Mouse (Mus musculus) CH12.LX (cell line): ENCODE measurements around the gene Il5ra. TPM values are rescaled to one million over a fixed set of nuclear protein-coding genes. Genes with fewer than 3 reads are reported as not detected.

Experiments used
- DNase-seq: peaks from one replicate; pipeline ENCODE4 v3.0.0-alpha.2; 2013; ENCODE audit errors: extremely low read depth
- H3K27ac ChIP-seq: 2 replicates; pipeline ENCODE4 v1.5.1; 2012; ENCODE audit warnings: low read depth, mild to moderate bottlenecking, control low read depth, moderate library complexity; ENCODE audit not compliant: insufficient read depth
- H3K27me3 ChIP-seq: replicated peaks from 2 replicates; pipeline ENCODE3; 2012; ENCODE audit warnings: inconsistent platforms
- H3K36me3 ChIP-seq, 2 experiments: replicated peaks in 1 of 2; 2 replicates each; pipeline versions ENCODE3 to v1.6.1; 2012; ENCODE audit warnings: inconsistent platforms in 1 of 2, low read length in 1 of 2, mild to moderate bottlenecking in 1 of 2, mixed read lengths in 1 of 2, moderate library complexity in 1 of 2; ENCODE audit not compliant: control insufficient read depth in 1 of 2, insufficient read depth in 1 of 2
- H3K4me1 ChIP-seq, 2 experiments: 2 replicates each; pipeline ENCODE4 v1.6.1; 2012; ENCODE audit warnings: inconsistent platforms in 1 of 2, moderate library complexity in 1 of 2; ENCODE audit not compliant: insufficient read depth in 2 of 2, control insufficient read depth in 1 of 2
- H3K4me2 ChIP-seq: 2 replicates; pipeline ENCODE4 v1.6.1; 2012; ENCODE audit warnings: low read depth, mild to moderate bottlenecking, control low read depth; ENCODE audit not compliant: poor library complexity, insufficient read depth, severe bottlenecking
- H3K4me3 ChIP-seq, 3 experiments: fragments of 150-350 bp in 1 of 3; sonication (generic) in 1 of 3; replicated peaks in 1 of 3; 2 replicates each; pipeline versions ENCODE3 to v1.5.1; 2011 to 2012; ENCODE audit warnings: low read depth in 2 of 3, low read length in 2 of 3, mild to moderate bottlenecking in 2 of 3, moderate library complexity in 2 of 3, control low read depth in 1 of 3, improper control_type of control experiment in 1 of 3, inconsistent platforms in 1 of 3, mixed read lengths in 1 of 3; ENCODE audit not compliant: poor library complexity in 1 of 3
- H3K79me2 ChIP-seq: replicated peaks from 2 replicates; pipeline ENCODE4 v1.6.1; 2012; ENCODE audit warnings: mild to moderate bottlenecking, moderate library complexity; ENCODE audit not compliant: control insufficient read depth, poor library complexity, insufficient read depth, severe bottlenecking; ENCODE audit errors: extremely low read depth
- H3K9ac ChIP-seq: 2 replicates; pipeline ENCODE4 v1.6.1; 2012; ENCODE audit warnings: low read depth, mild to moderate bottlenecking, control low read depth, moderate library complexity; ENCODE audit not compliant: insufficient read depth
- H3K9me3 ChIP-seq: replicated peaks from 2 replicates; pipeline ENCODE3; 2012; ENCODE audit warnings: low read length, inconsistent platforms, mixed read lengths
- BHLHE40 ChIP-seq: IDR thresholded peaks from 2 replicates; pipeline ENCODE4 v1.6.1; 2011; ENCODE audit warnings: mild to moderate bottlenecking, low read depth, low read length, improper control_type of control experiment
- CHD1 ChIP-seq: IDR thresholded peaks from 2 replicates; pipeline ENCODE4 v1.6.1; 2012; ENCODE audit warnings: low read depth, low read length, improper control_type of control experiment, inconsistent platforms
- CHD2 ChIP-seq: IDR thresholded peaks from 2 replicates; pipeline ENCODE4 v1.6.1; 2011; ENCODE audit warnings: low read length, improper control_type of control experiment
- CTCF ChIP-seq, 2 experiments: IDR thresholded peaks in 1 of 2; conservative IDR thresholded peaks in 1 of 2; 2 replicates each; pipeline ENCODE4 v1.5.1; 2011 to 2012; ENCODE audit warnings: low read depth in 2 of 2, low read length in 2 of 2, improper control_type of control experiment in 1 of 2, inconsistent platforms in 1 of 2, mild to moderate bottlenecking in 1 of 2, moderate library complexity in 1 of 2
- E2F4 ChIP-seq: IDR thresholded peaks from 2 replicates; pipeline ENCODE4 v1.6.1; 2011; ENCODE audit warnings: low read depth, low read length, improper control_type of control experiment; ENCODE audit not compliant: insufficient replicate concordance
- EP300 ChIP-seq: IDR thresholded peaks from 2 replicates; pipeline ENCODE4 v1.6.1; 2011; ENCODE audit warnings: low read length, improper control_type of control experiment
- GABPA ChIP-seq: IDR thresholded peaks from 2 replicates; pipeline ENCODE4 v1.6.1; 2012; ENCODE audit warnings: low read depth, low read length, improper control_type of control experiment, inconsistent platforms; ENCODE audit not compliant: insufficient replicate concordance
- IRF4 ChIP-seq: IDR thresholded peaks from 2 replicates; pipeline ENCODE4 v1.6.1; 2014; ENCODE audit warnings: low read depth, mild to moderate bottlenecking, inconsistent platforms, low read length, improper control_type of control experiment
- JUN ChIP-seq: IDR thresholded peaks from 2 replicates; pipeline ENCODE4 v1.6.1; 2011; ENCODE audit warnings: low read depth, mild to moderate bottlenecking, low read length, improper control_type of control experiment, moderate library complexity; ENCODE audit not compliant: insufficient read depth
- JUND ChIP-seq: conservative IDR thresholded peaks from 2 replicates; pipeline ENCODE4 v1.6.1; 2011; ENCODE audit warnings: low read depth, low read length, improper control_type of control experiment
- KAT2A ChIP-seq: IDR thresholded peaks from 2 replicates; pipeline ENCODE4 v1.6.1; 2012; ENCODE audit warnings: low read length, improper control_type of control experiment, inconsistent platforms; ENCODE audit not compliant: insufficient replicate concordance
- MAFK ChIP-seq: IDR thresholded peaks from 2 replicates; pipeline ENCODE4 v1.6.1; 2011; ENCODE audit warnings: low read length, improper control_type of control experiment; ENCODE audit not compliant: insufficient replicate concordance
- MAZ ChIP-seq: IDR thresholded peaks from 2 replicates; pipeline ENCODE4 v1.6.1; 2012; ENCODE audit warnings: low read depth, mild to moderate bottlenecking, inconsistent platforms, low read length, improper control_type of control experiment, moderate library complexity
- MXI1 ChIP-seq: IDR thresholded peaks from 2 replicates; pipeline ENCODE4 v1.6.1; 2011; ENCODE audit warnings: mild to moderate bottlenecking, low read depth, low read length, improper control_type of control experiment
- MYC ChIP-seq: IDR thresholded peaks from 2 replicates; pipeline ENCODE4 v1.6.1; 2011; ENCODE audit warnings: low read depth, mild to moderate bottlenecking, improper control_type of control experiment, low read length
- NELFE ChIP-seq: IDR thresholded peaks from 2 replicates; pipeline ENCODE4 v1.6.1; 2011; ENCODE audit warnings: low read depth, low read length, improper control_type of control experiment
- NRF1 ChIP-seq: IDR thresholded peaks from 2 replicates; pipeline ENCODE4 v1.6.1; 2014; ENCODE audit warnings: low read depth, mild to moderate bottlenecking, inconsistent platforms, low read length, improper control_type of control experiment, moderate library complexity
- PAX5 ChIP-seq: IDR thresholded peaks from 2 replicates; pipeline ENCODE4 v1.6.1; 2012; ENCODE audit warnings: low read length, inconsistent platforms, mixed read lengths
- POLR2A ChIP-seq: IDR thresholded peaks from 2 replicates; pipeline ENCODE4 v1.6.1; 2011; ENCODE audit warnings: low read depth, mild to moderate bottlenecking, improper control_type of control experiment, low read length
- POLR2AphosphoS2 ChIP-seq: IDR thresholded peaks from 2 replicates; pipeline ENCODE4 v1.6.1; 2011; ENCODE audit warnings: low read depth, low read length, improper control_type of control experiment
- RAD21 ChIP-seq: IDR thresholded peaks from 2 replicates; pipeline ENCODE4 v1.6.1; 2011; ENCODE audit warnings: low read depth, mild to moderate bottlenecking, low read length, improper control_type of control experiment, moderate library complexity
- RCOR1 ChIP-seq: conservative IDR thresholded peaks from 2 replicates; pipeline ENCODE4 v1.6.1; 2012; ENCODE audit warnings: low read depth, mild to moderate bottlenecking, inconsistent platforms, low read length, improper control_type of control experiment
- SIN3A ChIP-seq: IDR thresholded peaks from 2 replicates; pipeline ENCODE4 v1.6.1; 2012; ENCODE audit warnings: low read length, improper control_type of control experiment, inconsistent platforms
- SMC3 ChIP-seq: IDR thresholded peaks from 2 replicates; pipeline ENCODE4 v1.6.1; 2011; ENCODE audit warnings: low read depth, low read length, improper control_type of control experiment
- TBP ChIP-seq: conservative IDR thresholded peaks from 2 replicates; pipeline ENCODE4 v1.6.1; 2011; ENCODE audit warnings: low read depth, low read length, improper control_type of control experiment
- ZC3H11A ChIP-seq: IDR thresholded peaks from 2 replicates; pipeline ENCODE4 v1.6.1; 2012; ENCODE audit warnings: low read depth, mild to moderate bottlenecking, inconsistent platforms, low read length, improper control_type of control experiment
- ZMIZ1 ChIP-seq: IDR thresholded peaks from 2 replicates; pipeline ENCODE4 v1.6.1; 2012; ENCODE audit warnings: low read depth, mild to moderate bottlenecking, inconsistent platforms, low read length, improper control_type of control experiment
- ZNF384 ChIP-seq: IDR thresholded peaks from 2 replicates; pipeline ENCODE4 v1.6.1; 2012; ENCODE audit warnings: low read depth, low read length, improper control_type of control experiment, inconsistent platforms
- dilution Hi-C: fragments of 300-500 bp; cut with MboI; formaldehyde crosslinking; loops from 2 replicates; pipeline ENCODE4 v1.14.3; 2020; ENCODE audit warnings: low sequenced_read_pairs; ENCODE audit not compliant: extremely low pct_unique_long_range_greater_than_20kb, extremely low pct_ligation_motif_present
- in situ Hi-C: fragments of 300-500 bp; cut with MboI; formaldehyde crosslinking; loops from 3 replicates; pipeline ENCODE4 v1.14.3; 2019; ENCODE audit warnings: low sequenced_read_pairs, low pct_ligation_motif_present, low pct_unique_long_range_greater_than_20kb, mixed read lengths
- polyA plus RNA-seq: library from polyadenylated mRNA; unstranded; fragments of >175 nt; gene quantifications from 2 replicates; pipeline ENCODE4 v1.2.1, GENCODE M21; 2012; ENCODE audit warnings: low read depth; ENCODE audit not compliant: insufficient read length
- total RNA-seq, 2 experiments: library from RNA; depleted of rRNA; stranded (reverse); fragments of 300-350 nt in 1 of 2; fragments of >200 nt in 1 of 2; gene quantifications; 2 replicates each; pipeline ENCODE4 v1.2.3; 2012 to 2014

The Il5ra gene
- total and polyA plus RNA-seq, 3 experiments, result 65.0 to 119 (median 70.2) TPM

GRCm38 (mm10) chr6:106732563-106732962, 16.3 kb downstream of the Il5ra start:
- dilution Hi-C loops, result no loop called here

GRCm38 (mm10) chr6:106729682-106730314, 19.0 kb downstream of the Il5ra start:
- Histone ChIP-seq H3K9ac (no peak overlapping the region), H3K4me3 (peak overlapping the region in 1 of 3 experiments; percentile 25), H3K27ac (peak overlapping the region; percentile 69), H3K79me2 (no peaks in the 10 kb centered on the region; the same call in none of the 2 replicates), H3K27me3 (no peaks in the 10 kb centered on the region), H3K36me3 (peaks cover 38 to 69% of the 10 kb centered on the region in 2 experiments), H3K4me1 (peaks cover 12 to 82% of the 10 kb centered on the region in 2 experiments), H3K9me3 (no peaks in the 10 kb centered on the region), H3K4me2 (no peak overlapping the region)
- peak; percentile 70 for DNase-seq
- in situ Hi-C loops (no loop called here), dilution Hi-C loops (no loop called here)
- TF ChIP-seq IRF4 (peak; percentile 95), CHD2 (peak; percentile 79), MXI1 (peak; percentile 52; the same call in 1 of the 2 replicates), NRF1 (no peak), CHD1 (no peak), JUN (no peak), PAX5 (no peak), POLR2AphosphoS2 (no peak), MAFK (peak; percentile 85), ZC3H11A (no peak), JUND (0 out of 2 replicates have a peak, but pooled peaks have one; percentile 21), TBP (0 out of 2 replicates have a peak, but pooled peaks have one; percentile 20), SIN3A (peak; percentile 32; the same call in 1 of the 2 replicates), ZNF384 (no peak), MYC (peak; percentile 95), SMC3 (no peak), BHLHE40 (0 out of 2 replicates have a peak, but pooled peaks have one; percentile 37), RCOR1 (no peak; the same call in 1 of the 2 replicates), GABPA (no peak), KAT2A (no peak), CTCF (conservative IDR thresholded peaks at IDR 0.05 in 1 of 2, IDR thresholded peaks at IDR 0.05 in 1 of 2; ENCODE audit: low read depth in 2 of 2, low read length in 2 of 2) (no peak), ZMIZ1 (no peak), MAZ (peak; percentile 64; the same call in 1 of the 2 replicates), POLR2A (no peak), E2F4 (no peak)

More at GRCm38 (mm10) chr6:106732563-106732962, 16.3 kb downstream of the Il5ra start:
- no peak overlapping the region for H3K27ac ChIP-seq
- in situ Hi-C loops, result no loop called here
- no peaks in the 10 kb centered on the region for H3K27me3 ChIP-seq
- peaks cover 4 to 69% of the 10 kb centered on the region in 2 experiments for H3K4me1 ChIP-seq
- H3K79me2 ChIP-seq, result peaks cover 2% of the 10 kb centered on the region
- no peak for DNase-seq
- TF ChIP-seq POLR2AphosphoS2, result no peak
- no peak for TF ChIP-seq SIN3A
- TF ChIP-seq ZMIZ1, result no peak
- no peak for TF ChIP-seq CHD1
- no peak for TF ChIP-seq KAT2A
- no peak for TF ChIP-seq RAD21
- no peak for TF ChIP-seq RCOR1
- TF ChIP-seq IRF4, result no peak
- TF ChIP-seq ZC3H11A, result no peak
- TF ChIP-seq EP300, result no peak
- no peak for TF ChIP-seq MAFK
- TF ChIP-seq MYC, result no peak
- TF ChIP-seq CHD2, result no peak
- TF ChIP-seq E2F4, result no peak
- no peak for TF ChIP-seq MAZ
- no peak for TF ChIP-seq NELFE
- TF ChIP-seq SMC3, result no peak
- TF ChIP-seq TBP, result no peak
- no peak for TF ChIP-seq JUN
- TF ChIP-seq CTCF (conservative IDR thresholded peaks at IDR 0.05 in 1 of 2, IDR thresholded peaks at IDR 0.05 in 1 of 2; ENCODE audit: low read depth in 2 of 2, low read length in 2 of 2), result no peak
- no peaks in the 10 kb centered on the region for H3K9me3 ChIP-seq
- no peak overlapping the region for H3K4me3 ChIP-seq
- H3K36me3 ChIP-seq, result peaks cover 49 to 84% of the 10 kb centered on the region in 2 experiments
- H3K9ac ChIP-seq, result no peak overlapping the region
- H3K4me2 ChIP-seq, result no peak overlapping the region
